Mouse (Mus musculus) limb, embryonic 12.5 days (tissue): ENCODE results near the gene Slc15a3. TPM values are rescaled to one million over a fixed set of nuclear protein-coding genes. Genes with fewer than 3 reads are reported as not detected.
A peak's percentile ranks its signal among the peaks of the same experiment; 100 is the strongest.

Experiments
- ATAC-seq: fragments of 200-750 bp; cut with Nextera tagmentation; 2 replicates; pipeline ENCODE4 v1.8.0; 2017; ENCODE audit warnings: low read depth, moderate TSS enrichment; ENCODE audit not compliant: insufficient number of reproducible peaks, insufficient read depth, low FRiP score, low TSS enrichment
- H3K27ac ChIP-seq: fragments of 300-500 bp; sonication (generic); 2 replicates; pipeline ENCODE4 v1.5.1; 2016; ENCODE audit warnings: mild to moderate bottlenecking, moderate library complexity
- H3K27me3 ChIP-seq: fragments of 300-500 bp; sonication (generic); 2 replicates; pipeline ENCODE4 v1.6.1; 2016; ENCODE audit warnings: mild to moderate bottlenecking, moderate library complexity
- H3K36me3 ChIP-seq: fragments of 300-500 bp; sonication (generic); 2 replicates; pipeline ENCODE4 v1.6.1; 2016; ENCODE audit warnings: mild to moderate bottlenecking, moderate library complexity
- H3K4me1 ChIP-seq: fragments of 300-500 bp; sonication (generic); replicated peaks from 2 replicates; pipeline ENCODE4 v1.6.1; 2016
- H3K4me2 ChIP-seq: fragments of 300-500 bp; sonication (generic); 2 replicates; pipeline ENCODE4 v1.6.1; 2016; ENCODE audit warnings: mild to moderate bottlenecking, moderate library complexity
- H3K4me3 ChIP-seq: fragments of 300-500 bp; sonication (generic); replicated peaks from 2 replicates; pipeline ENCODE4 v1.5.1; 2016; ENCODE audit warnings: mild to moderate bottlenecking
- H3K9ac ChIP-seq: fragments of 300-500 bp; sonication (generic); replicated peaks from 2 replicates; pipeline ENCODE4 v1.6.1; 2016; ENCODE audit warnings: mild to moderate bottlenecking, moderate library complexity
- H3K9me3 ChIP-seq: fragments of 300-500 bp; sonication (generic); 2 replicates; pipeline ENCODE4 v1.6.1; 2016; ENCODE audit warnings: mild to moderate bottlenecking, moderate library complexity
- WGBS: fragments of 180-500 bp; shearing (Covaris S2); methylation state at CpG from one replicate; pipeline ENCODE4 v1.1.7; 2016; 5-methylcytosine and 5-hydroxymethylcytosine counted together
- polyA plus RNA-seq: library from polyadenylated mRNA; unstranded; fragments of >200 nt; fragmentation: Nextera tagmentation; extraction: Ambion mirVana; gene quantifications from 2 replicates; pipeline ENCODE4 v1.2.1, GENCODE M21; 2016

Gene Slc15a3
- polyA plus RNA-seq, 1 experiment from 2014 or later: 0.44 TPM

DNA sequence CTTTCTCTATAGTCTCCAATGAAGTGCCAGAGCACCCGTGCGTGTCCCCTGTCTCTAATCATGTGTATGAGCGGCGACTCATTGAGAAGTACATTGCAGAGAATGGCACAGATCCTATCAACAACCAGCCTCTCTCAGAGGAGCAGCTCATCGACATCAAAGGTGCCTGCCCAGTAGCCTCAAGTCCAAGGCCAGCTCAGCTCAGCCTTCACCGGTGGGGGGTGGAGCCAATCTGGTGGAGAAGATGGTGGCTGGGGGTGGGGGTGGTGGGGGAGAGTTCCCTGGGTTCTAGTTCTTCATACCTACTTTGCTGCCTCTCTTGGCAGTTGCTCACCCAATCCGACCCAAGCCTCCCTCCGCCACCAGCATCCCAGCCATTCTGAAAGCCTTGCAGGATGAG is 58.0 kb downstream of the Slc15a3 start:
- WGBS: 87% methylated on average over 8 of the region's 8 CpGs
- H3K4me3 ChIP-seq: no peak overlapping the region
- H3K9me3 ChIP-seq: no peaks in the 10 kb centered on the region
- no peak for ATAC-seq
- no peak overlapping the region for H3K27ac ChIP-seq
- H3K4me2 ChIP-seq: no peak overlapping the region
- no peaks in the 10 kb centered on the region for H3K27me3 ChIP-seq
- H3K4me1 ChIP-seq: peaks cover 15% of the 10 kb centered on the region
- H3K36me3 ChIP-seq: peaks cover 53% of the 10 kb centered on the region
- no peak overlapping the region for H3K9ac ChIP-seq

DNA sequence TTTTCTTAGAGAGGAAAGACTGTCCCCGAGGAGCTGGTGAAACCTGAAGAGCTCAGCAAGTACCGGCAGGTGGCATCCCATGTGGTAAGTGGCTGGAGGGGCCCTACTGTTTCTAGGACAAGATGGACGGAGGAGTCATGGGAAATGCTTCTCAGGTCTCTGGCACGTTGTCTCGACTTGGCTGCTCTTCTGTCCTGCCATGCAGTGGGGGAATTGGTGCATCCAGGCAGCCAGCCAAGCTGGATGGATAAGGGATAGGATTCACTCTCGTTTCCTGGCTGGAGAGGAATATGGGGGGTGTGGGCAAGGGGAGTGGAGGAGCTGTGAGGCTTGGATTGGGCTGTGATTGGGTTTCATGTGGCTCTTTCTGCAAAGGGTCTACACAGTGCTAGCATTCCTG is 60.8 kb downstream of the Slc15a3 start:
- no peak overlapping the region for H3K4me3 ChIP-seq
- H3K9ac ChIP-seq: no peak overlapping the region
- peaks cover 82% of the 10 kb centered on the region for H3K36me3 ChIP-seq
- H3K9me3 ChIP-seq: no peaks in the 10 kb centered on the region
- no peaks in the 10 kb centered on the region for H3K27me3 ChIP-seq
- H3K4me1 ChIP-seq: peaks cover 17% of the 10 kb centered on the region
- H3K4me2 ChIP-seq: no peak overlapping the region
- WGBS: 87% methylated on average over 6 of the region's 6 CpGs
- H3K27ac ChIP-seq: no peak overlapping the region
- ATAC-seq: no peak

GRCm38 (mm10) chr19:10901046-10901445 is 61.5 kb downstream of the Slc15a3 start:
- no peak overlapping the region for H3K4me3 ChIP-seq
- H3K36me3 ChIP-seq: peaks cover 89% of the 10 kb centered on the region
- H3K9ac ChIP-seq: no peak overlapping the region
- peaks cover 20% of the 10 kb centered on the region for H3K4me1 ChIP-seq
- no peak for ATAC-seq
- no peaks in the 10 kb centered on the region for H3K9me3 ChIP-seq
- H3K27ac ChIP-seq: no peak overlapping the region
- H3K27me3 ChIP-seq: no peaks in the 10 kb centered on the region
- 95% methylated on average over 5 of the region's 5 CpGs for WGBS
- no peak overlapping the region for H3K4me2 ChIP-seq

- Histone ChIP-seq H3K9me3 (no peaks in the 10 kb centered on the region), H3K4me3 (no peak overlapping the region), H3K27me3 (no peaks in the 10 kb centered on the region), H3K27ac (peak overlapping the region; percentile 72), H3K9ac (no peak overlapping the region), H3K36me3 (peaks cover 87% of the 10 kb centered on the region), H3K4me1 (peaks cover 15% of the 10 kb centered on the region), H3K4me2 (no peak overlapping the region)
- WGBS: 91% methylated on average over 5 of the region's 5 CpGs
- ATAC-seq: no peak
These were observed 65.0 kb downstream of the Slc15a3 start for GRCm38 (mm10) chr19:10904512-10904911.

- peak overlapping the region; percentile 82 for H3K27ac ChIP-seq
- peak; percentile 52; the same call in 1 of the 2 replicates for ATAC-seq
- 51% methylated on average over 7 of the region's 7 CpGs for WGBS
- no peak overlapping the region for H3K4me3 ChIP-seq
- peak overlapping the region; percentile 23; the same call in 1 of the 2 replicates for H3K4me2 ChIP-seq
- peaks cover 81% of the 10 kb centered on the region for H3K36me3 ChIP-seq
- H3K4me1 ChIP-seq: peaks cover 15% of the 10 kb centered on the region
- H3K27me3 ChIP-seq: no peaks in the 10 kb centered on the region
- no peak overlapping the region for H3K9ac ChIP-seq
- H3K9me3 ChIP-seq: no peaks in the 10 kb centered on the region
These were observed 65.6 kb downstream of the Slc15a3 start for GRCm38 (mm10) chr19:10904927-10905727.

- H3K36me3 ChIP-seq: peaks cover 76% of the 10 kb centered on the region
- ATAC-seq: no peak
- H3K4me2 ChIP-seq: peak overlapping the region; percentile 23; the same call in 1 of the 2 replicates
- H3K4me3 ChIP-seq: no peak overlapping the region
- no peaks in the 10 kb centered on the region for H3K9me3 ChIP-seq
- H3K27me3 ChIP-seq: no peaks in the 10 kb centered on the region
- H3K4me1 ChIP-seq: peaks cover 15% of the 10 kb centered on the region
- H3K9ac ChIP-seq: no peak overlapping the region
- WGBS: 78% methylated on average over 5 of the region's 5 CpGs
- H3K27ac ChIP-seq: peak overlapping the region; percentile 82
These were observed 66.1 kb downstream of the Slc15a3 start for GRCm38 (mm10) chr19:10905728-10906000.

DNA sequence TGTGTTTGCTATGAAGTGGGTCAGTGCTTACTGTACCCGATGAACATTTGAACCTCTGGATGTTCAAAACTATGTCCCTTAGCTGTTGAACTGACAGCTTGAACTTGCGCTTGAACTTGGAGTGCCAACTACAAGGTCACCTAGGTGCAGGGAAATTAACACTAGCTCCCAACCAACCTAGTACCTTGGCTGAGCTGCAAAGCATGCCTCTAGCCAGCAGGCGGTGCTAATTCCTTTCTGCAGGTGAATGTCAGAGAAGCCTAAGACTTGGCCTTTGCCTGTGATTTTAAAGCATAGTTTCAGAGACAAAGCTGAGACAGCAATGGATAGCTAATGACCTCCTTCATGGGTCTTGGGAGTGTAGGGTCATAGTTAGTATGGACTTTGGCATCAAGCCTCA is 68.4 kb downstream of the Slc15a3 start:
- no peak overlapping the region for H3K27ac ChIP-seq
- 55% methylated on average over 3 of the region's 3 CpGs for WGBS
- ATAC-seq: no peak

More for the DNA sequence above, 68.4 kb downstream of the Slc15a3 start:
- H3K36me3 ChIP-seq: peaks cover 53% of the 10 kb centered on the region
- no peaks in the 10 kb centered on the region for H3K9me3 ChIP-seq
- peaks cover 15% of the 10 kb centered on the region for H3K4me1 ChIP-seq
- H3K4me2 ChIP-seq: no peak overlapping the region
- no peak overlapping the region for H3K9ac ChIP-seq
- no peaks in the 10 kb centered on the region for H3K27me3 ChIP-seq
- H3K4me3 ChIP-seq: no peak overlapping the region

Other genes with a start within 250 kb of the Slc15a3 start
- gene Ddb1, start 234.4 kb upstream of the Slc15a3 start, polyA plus RNA-seq: 467 and 486 TPM in 2 replicates
- gene Tkfc, start 234.1 kb upstream of the Slc15a3 start, polyA plus RNA-seq: 17.4 and 18.2 TPM in 2 replicates
- gene Vwce, start 205.5 kb upstream of the Slc15a3 start, polyA plus RNA-seq: 2.9 and 3.5 TPM in 2 replicates
- gene Pga5, start 161.7 kb upstream of the Slc15a3 start, polyA plus RNA-seq: not detected in 2 replicates
- gene Vps37c, start 151.0 kb upstream of the Slc15a3 start, polyA plus RNA-seq: 27.6 and 33.4 TPM in 2 replicates
- 0.10 and 0.18 TPM in 2 replicates for gene Cd5, start 100.7 kb upstream of the Slc15a3 start, polyA plus RNA-seq
- not detected in 2 replicates for gene Cd6, start 9.7 kb upstream of the Slc15a3 start, polyA plus RNA-seq
- 137 and 142 TPM in 2 replicates for gene Tmem132a, start 30.2 kb downstream of the Slc15a3 start, polyA plus RNA-seq
- gene Tmem109, start 42.3 kb downstream of the Slc15a3 start, polyA plus RNA-seq: 68.7 and 73.7 TPM in 2 replicates
- gene Prpf19, start 55.5 kb downstream of the Slc15a3 start, polyA plus RNA-seq: 44.9 and 50.3 TPM in 2 replicates
- gene Zp1, start 80.9 kb downstream of the Slc15a3 start, polyA plus RNA-seq: not detected in 2 replicates
- gene Ptgdr2, start 97.4 kb downstream of the Slc15a3 start, polyA plus RNA-seq: 0.10 TPM in 1 of 2 replicates, not detected in the other
- 33.2 and 33.9 TPM in 2 replicates for gene Ccdc86, start 109.5 kb downstream of the Slc15a3 start, polyA plus RNA-seq
- not detected in 2 replicates for gene Ms4a10, start 134.9 kb downstream of the Slc15a3 start, polyA plus RNA-seq
- gene Ms4a15, start 153.5 kb downstream of the Slc15a3 start, polyA plus RNA-seq: not detected in 2 replicates
- gene Ms4a18, start 178.3 kb downstream of the Slc15a3 start, polyA plus RNA-seq: not detected in 2 replicates
- gene Ms4a8a, start 241.4 kb downstream of the Slc15a3 start, polyA plus RNA-seq: not detected in 2 replicates